Mouse (Mus musculus) ES-E14 (cell line): Measurements from ENCODE around the gene 2810006K23Rik.

Source experiments
- CHD2 ChIP-seq: IDR thresholded peaks from 2 replicates; pipeline ENCODE4 v1.6.1; 2014; ENCODE audit warnings: mild to moderate bottlenecking, low read depth, low read length, inconsistent platforms
- MAFK ChIP-seq: IDR thresholded peaks from 2 replicates; pipeline ENCODE4 v1.6.1; 2014; ENCODE audit warnings: mild to moderate bottlenecking, low read depth, low read length, inconsistent platforms; ENCODE audit not compliant: insufficient read depth
- ZC3H11A ChIP-seq: IDR thresholded peaks from 2 replicates; pipeline ENCODE4 v1.6.1; 2012; ENCODE audit warnings: low read depth, mild to moderate bottlenecking, inconsistent platforms, low read length, borderline replicate concordance
- ZNF384 ChIP-seq: IDR thresholded peaks from 2 replicates; pipeline ENCODE4 v1.6.1; 2012; ENCODE audit warnings: low read depth, low read length, inconsistent platforms

DNA sequence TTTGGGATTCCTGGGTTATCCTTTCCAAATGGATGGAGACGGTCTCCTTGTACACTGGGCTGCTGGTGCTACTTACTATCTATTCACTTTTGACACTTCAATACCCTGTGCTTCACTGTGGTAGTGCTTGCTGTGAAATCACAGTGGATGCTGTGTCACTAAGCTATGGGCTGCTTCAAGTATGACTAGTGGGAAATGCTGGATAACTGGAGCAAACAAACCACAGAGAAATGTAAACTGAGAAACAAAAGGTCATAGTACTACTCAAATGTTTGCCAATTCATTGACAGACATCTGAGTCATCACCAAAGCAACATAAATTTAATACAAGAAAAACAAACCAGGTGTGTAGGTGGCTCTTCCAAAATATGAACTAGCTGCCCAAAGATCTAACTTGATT, 48.5 kb downstream of the 2810006K23Rik start:
- no peak for TF ChIP-seq CHD2
- TF ChIP-seq ZNF384, result no peak
- no peak for TF ChIP-seq MAFK
- TF ChIP-seq ZC3H11A, result no peak
